Mouse (Mus musculus) cerebellum, adult 2 months (tissue): ENCODE data around the gene Crim1.

Experiments used
- CTCF ChIP-seq: fragments of 200-500 bp; IDR thresholded peaks from 2 replicates; pipeline ENCODE4 v1.5.1; 2011; ENCODE audit warnings: low read depth, mild to moderate bottlenecking, control low read depth, low read length, moderate library complexity, borderline replicate concordance; ENCODE audit not compliant: insufficient read depth
- POLR2A ChIP-seq: fragments of 200-500 bp; IDR thresholded peaks from 2 replicates; pipeline ENCODE4 v1.6.1; 2011; ENCODE audit warnings: low read length, control low read depth, borderline replicate concordance; ENCODE audit not compliant: insufficient read depth

GRCm38 (mm10) chr17:78266271-78266670, 66.2 kb downstream of the Crim1 start:
- TF ChIP-seq CTCF (no peak), POLR2A (no peak)
